In the genomic region with DNA sequence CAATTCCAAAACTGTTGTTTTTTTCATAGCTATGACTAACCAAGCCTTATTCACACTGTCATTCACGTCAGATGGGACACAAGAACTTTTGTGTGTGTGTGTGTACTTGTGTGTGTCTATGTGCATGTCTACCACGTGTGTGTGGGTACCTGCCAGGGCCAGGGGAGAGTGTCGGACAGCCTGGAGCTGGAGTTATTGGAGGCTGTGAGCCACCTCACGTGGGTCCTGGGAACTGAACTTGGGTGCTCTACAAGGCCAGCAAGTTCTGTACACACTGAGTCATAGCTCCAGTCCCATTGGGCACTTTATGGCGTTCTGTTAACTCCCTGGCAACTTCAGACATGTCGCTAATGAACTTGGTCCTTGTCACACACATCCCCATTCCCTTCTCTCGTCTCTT, we compare ENCODE assay signal across 16 mouse cellular contexts. TPM values are rescaled to one million over a fixed set of nuclear protein-coding genes. Genes with fewer than 3 reads are reported as not detected.
"Had no signal": no experiment of that assay in that cellular context is flagged by ENCODE, and none has a peak within 500 bp of the region (broad histone marks: within the 10 kb centered on the region; RNA-seq: fewer than 3 reads in every experiment).

No protein-coding gene starts in this region.

- H3K9me3 ChIP-seq: limb, embryonic 12.5 days; liver, embryonic 15.5 days; midbrain, embryonic 15.5 days; neural tube, embryonic 12.5 days had no signal

- H3K4me3 ChIP-seq: layer of hippocampus, adult 2 months; limb, embryonic 12.5 days; liver, embryonic 15.5 days; midbrain, embryonic 15.5 days; neural tube, embryonic 12.5 days had no signal

- H3K36me3 ChIP-seq: limb, embryonic 12.5 days; liver, embryonic 15.5 days; midbrain, embryonic 15.5 days; neural tube, embryonic 12.5 days had no signal

- H3K27me3 ChIP-seq: limb, embryonic 12.5 days; liver, embryonic 15.5 days; midbrain, embryonic 15.5 days; neural tube, embryonic 12.5 days had no signal

- H3K27ac ChIP-seq: kidney, postnatal 0 days; limb, embryonic 12.5 days; liver, embryonic 15.5 days; midbrain, embryonic 15.5 days; neural tube, embryonic 12.5 days had no signal

- H3K9ac ChIP-seq: limb, embryonic 12.5 days; liver, embryonic 15.5 days; midbrain, embryonic 15.5 days; neural tube, embryonic 12.5 days had no signal

- H3K4me2 ChIP-seq: limb, embryonic 12.5 days; liver, embryonic 15.5 days; midbrain, embryonic 15.5 days; neural tube, embryonic 12.5 days had no signal

- DNase-seq: kidney, adult 9 months; kidney, postnatal 4 days; liver; lung, adult 2 months; lung, postnatal 36 days; thymus, adult 18-20 months; thymus, postnatal 14 days had no signal

- H3K4me1 ChIP-seq: liver, embryonic 15.5 days had no signal

- ATAC-seq: lung, postnatal 0 days; midbrain, embryonic 15.5 days had no signal

RNA-seq across cellular contexts. Expression of a gene that starts 45.0 kb away (rescaled TPM):
- total RNA-seq: monocyte, adult 5-6 weeks; neutrophil, adult 5-6 weeks had no signal
